Mouse (Mus musculus): ENCODE results near the gene Sema6d. TPM values are rescaled to one million over a fixed set of nuclear protein-coding genes. Genes with fewer than 3 reads are reported as not detected.

Gene Sema6d
- total and polyA plus RNA-seq, 2 experiments from 2014 or later, result 22.5 to 65.1 TPM

DNA sequence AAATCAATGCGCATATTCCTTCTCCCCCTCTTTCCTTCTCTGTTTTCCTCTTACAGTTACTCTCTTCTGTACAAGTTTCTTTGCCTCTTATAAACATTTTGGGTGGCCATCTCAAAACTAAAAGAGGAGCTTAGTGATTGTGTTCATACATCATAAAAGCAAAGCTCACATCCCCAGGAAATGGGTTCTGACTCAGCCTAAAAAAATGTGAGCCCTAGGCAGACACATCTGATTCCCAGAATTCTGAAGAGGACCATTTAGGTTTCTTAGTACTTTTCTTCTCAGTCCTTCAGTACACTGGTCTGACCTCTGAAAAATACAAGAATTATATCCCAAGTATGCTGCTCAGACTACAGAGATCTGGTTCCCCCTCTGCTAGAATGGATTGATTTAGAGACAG, 78.6 kb downstream of the Sema6d start:
- no peak overlapping the region for H3K4me3 ChIP-seq (ENCODE audit: low read depth, low read length)
- no peak for TF ChIP-seq CTCF (IDR thresholded peaks at IDR 0.05; ENCODE audit: low read depth)
- 0 out of 2 replicates have a peak, but pooled peaks cover 4% of the 10 kb centered on the region for H3K4me1 ChIP-seq (ENCODE audit: insufficient read depth)
- ATAC-seq, result no peak
- H3K27ac ChIP-seq (ENCODE audit: low read depth, low read length), result no peak overlapping the region
- H3K4me2 ChIP-seq (ENCODE audit: low read depth), result no peak overlapping the region
- no peaks in the 10 kb centered on the region for H3K27me3 ChIP-seq (ENCODE audit: insufficient read depth, low read length)
- no peak overlapping the region for H3K9ac ChIP-seq
- WGBS, result 91% methylated on average over 1 of the region's 1 CpGs
- no peak for DNase-seq
- no peaks in the 10 kb centered on the region for H3K36me3 ChIP-seq (ENCODE audit: insufficient read depth)
- no peaks in the 10 kb centered on the region for H3K9me3 ChIP-seq (ENCODE audit: low read length)

DNA sequence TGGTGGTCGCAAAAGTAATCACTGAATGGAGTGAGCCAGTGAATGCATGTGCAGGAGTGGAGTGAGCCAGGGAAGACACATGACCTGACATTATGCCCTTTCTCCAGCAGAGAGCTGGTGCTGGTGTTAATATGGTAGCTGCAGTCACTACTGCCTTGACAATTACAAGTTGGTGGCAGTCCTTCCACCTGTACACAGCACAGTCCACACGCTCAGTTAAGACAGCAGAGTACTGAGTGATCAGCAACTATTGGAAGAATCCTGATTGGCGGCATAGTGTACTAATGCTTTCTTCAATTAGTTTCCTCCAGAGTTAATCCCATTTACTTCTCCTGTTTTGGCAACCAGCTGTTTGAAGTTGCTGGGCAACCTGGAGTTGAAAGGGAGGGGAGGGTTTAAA, 81.9 kb downstream of the Sema6d start:
- no peak for TF ChIP-seq CTCF (IDR thresholded peaks at IDR 0.05; ENCODE audit: low read depth)
- Histone ChIP-seq H3K27ac (ENCODE audit: low read depth, low read length) (no peak overlapping the region), H3K9me3 (ENCODE audit: low read length) (no peaks in the 10 kb centered on the region), H3K4me2 (ENCODE audit: low read depth) (no peak overlapping the region), H3K9ac (no peak overlapping the region), H3K4me1 (ENCODE audit: insufficient read depth) (0 out of 2 replicates have a peak, but pooled peaks cover 4% of the 10 kb centered on the region), H3K36me3 (ENCODE audit: insufficient read depth) (no peaks in the 10 kb centered on the region), H3K27me3 (ENCODE audit: insufficient read depth, low read length) (no peaks in the 10 kb centered on the region), H3K4me3 (ENCODE audit: low read depth, low read length) (no peak overlapping the region)
- WGBS, result 15% methylated on average over 3 of the region's 3 CpGs
- DNase-seq (no peak), ATAC-seq (no peak; the same call in 1 of the 2 replicates)

DNA sequence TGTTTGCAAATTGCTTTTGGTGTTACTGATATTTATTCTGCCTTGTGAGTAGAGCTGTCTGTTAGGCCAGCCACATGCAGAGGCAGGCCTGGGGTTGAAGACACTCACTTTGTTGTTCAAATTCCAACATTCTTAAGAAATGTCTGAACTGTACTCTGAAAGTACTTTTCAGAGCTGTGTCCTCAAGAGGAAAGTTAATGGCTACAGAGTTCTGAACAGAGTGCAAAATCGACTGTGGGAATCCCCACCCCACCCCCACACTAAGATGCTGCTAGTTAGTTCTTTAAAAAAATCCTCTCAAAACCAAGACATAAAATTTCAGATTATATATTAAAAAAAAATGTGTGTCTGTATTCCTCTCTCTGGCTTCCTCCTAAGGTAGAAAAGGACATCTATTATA, 86.5 kb downstream of the Sema6d start:
- Histone ChIP-seq H3K4me1 (ENCODE audit: insufficient read depth) (0 out of 2 replicates have a peak, but pooled peaks cover 4% of the 10 kb centered on the region), H3K27me3 (ENCODE audit: insufficient read depth, low read length) (no peaks in the 10 kb centered on the region), H3K27ac (ENCODE audit: low read depth, low read length) (no peak overlapping the region), H3K9ac (no peak overlapping the region), H3K9me3 (ENCODE audit: low read length) (no peaks in the 10 kb centered on the region), H3K4me2 (ENCODE audit: low read depth) (no peak overlapping the region), H3K36me3 (ENCODE audit: insufficient read depth) (no peaks in the 10 kb centered on the region), H3K4me3 (ENCODE audit: low read depth, low read length) (no peak overlapping the region)
- WGBS, result 3% methylated on average over 1 of the region's 1 CpGs
- DNase-seq (no peak), ATAC-seq (no peak)
- no peak for TF ChIP-seq CTCF (IDR thresholded peaks at IDR 0.05; ENCODE audit: low read depth)

DNA sequence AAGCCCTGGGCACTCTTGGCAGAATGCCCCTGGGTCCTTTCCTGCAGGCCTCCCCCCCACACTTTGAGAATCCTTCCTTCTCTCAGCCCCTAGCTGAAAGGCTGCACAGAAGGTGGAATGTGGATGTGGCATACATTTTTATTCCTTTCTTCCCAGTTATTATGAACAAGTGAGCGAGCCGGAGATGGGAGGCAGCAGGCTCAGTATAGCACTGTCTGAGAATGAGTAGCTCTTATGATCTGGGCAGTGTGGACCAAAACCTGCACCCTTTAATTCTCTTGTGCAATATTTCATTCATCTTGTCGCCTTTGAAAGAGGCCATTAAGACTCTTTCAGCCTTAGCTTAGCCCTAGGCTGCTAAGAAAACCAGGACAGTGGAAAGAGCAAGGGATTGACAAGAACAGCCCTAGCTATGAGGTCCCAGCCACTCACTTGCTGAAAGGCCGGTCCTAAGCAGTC, 87.0 kb downstream of the Sema6d start:
- no peak overlapping the region for H3K9ac ChIP-seq
- no peak overlapping the region for H3K4me2 ChIP-seq (ENCODE audit: low read depth)
- no peaks in the 10 kb centered on the region for H3K36me3 ChIP-seq (ENCODE audit: insufficient read depth)
- no peaks in the 10 kb centered on the region for H3K9me3 ChIP-seq (ENCODE audit: low read length)
- no peaks in the 10 kb centered on the region for H3K27me3 ChIP-seq (ENCODE audit: insufficient read depth, low read length)
- WGBS, result 11% methylated on average over 4 of the region's 4 CpGs
- peak overlapping the region; percentile 40; the same call in 1 of the 2 replicates for H3K27ac ChIP-seq (ENCODE audit: low read depth, low read length)
- ATAC-seq (peak; percentile 25; the same call in 1 of the 2 replicates), DNase-seq (no peak)
- no peak for TF ChIP-seq CTCF (IDR thresholded peaks at IDR 0.05; ENCODE audit: low read depth)
- 0 out of 2 replicates have a peak, but pooled peaks cover 4% of the 10 kb centered on the region for H3K4me1 ChIP-seq (ENCODE audit: insufficient read depth)
- no peak overlapping the region for H3K4me3 ChIP-seq (ENCODE audit: low read depth, low read length)

DNA sequence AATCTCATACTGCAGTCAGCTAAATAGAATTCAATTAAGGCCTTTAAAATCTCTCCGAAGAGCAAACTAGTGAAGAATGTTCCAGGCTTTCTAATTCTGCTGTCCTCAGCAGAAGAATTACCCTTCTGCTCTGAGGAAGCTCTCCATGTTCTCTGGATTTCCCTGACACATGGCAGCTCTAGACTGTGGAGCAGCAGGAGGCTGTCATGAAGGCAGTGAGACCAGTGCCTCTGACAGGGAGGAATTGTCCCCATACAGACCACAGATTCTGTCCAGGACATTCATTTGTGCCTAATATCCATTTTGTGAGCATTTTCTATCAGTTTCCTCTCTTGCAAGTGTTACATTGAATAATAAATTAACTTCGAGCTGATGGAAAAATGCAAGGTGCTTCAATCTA, 99.5 kb downstream of the Sema6d start:
- no peaks in the 10 kb centered on the region for H3K27me3 ChIP-seq (ENCODE audit: insufficient read depth, low read length)
- no peak overlapping the region for H3K4me2 ChIP-seq (ENCODE audit: low read depth)
- TF ChIP-seq CTCF (IDR thresholded peaks at IDR 0.05; ENCODE audit: low read depth), result no peak
- 0 out of 2 replicates have a peak, but pooled peaks cover 7% of the 10 kb centered on the region for H3K4me1 ChIP-seq (ENCODE audit: insufficient read depth)
- H3K9ac ChIP-seq, result no peak overlapping the region
- WGBS, result 61% methylated on average over 2 of the region's 2 CpGs
- ATAC-seq, result no peak
- no peak overlapping the region for H3K27ac ChIP-seq (ENCODE audit: low read depth, low read length)
- H3K4me3 ChIP-seq (ENCODE audit: low read depth, low read length), result no peak overlapping the region
- no peak for DNase-seq
- no peaks in the 10 kb centered on the region for H3K9me3 ChIP-seq (ENCODE audit: low read length)
- no peaks in the 10 kb centered on the region for H3K36me3 ChIP-seq (ENCODE audit: insufficient read depth)

DNA sequence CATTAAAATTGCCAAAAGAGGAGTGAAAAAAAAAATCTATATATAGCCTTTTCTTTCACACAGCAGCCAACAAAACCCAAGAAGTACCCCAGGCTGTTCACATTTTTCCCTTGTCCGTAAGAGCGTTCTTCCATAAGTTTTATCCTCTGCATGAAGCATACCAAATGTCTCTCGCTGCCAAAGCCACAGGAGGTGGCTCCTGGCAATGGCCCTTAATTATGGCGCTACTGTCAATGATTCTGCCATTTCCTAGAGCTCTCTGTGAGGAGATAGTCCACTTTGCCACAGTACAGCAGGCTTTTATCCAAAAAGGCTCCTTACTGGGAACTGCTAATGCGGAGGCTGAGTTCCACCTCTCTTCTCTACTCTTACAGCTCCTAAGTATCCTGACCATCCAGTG, 104.3 kb downstream of the Sema6d start:
- H3K27me3 ChIP-seq (ENCODE audit: insufficient read depth, low read length), result no peaks in the 10 kb centered on the region
- no peak overlapping the region for H3K9ac ChIP-seq
- H3K4me2 ChIP-seq (ENCODE audit: low read depth), result no peak overlapping the region
- DNase-seq, result no peak
- no peaks in the 10 kb centered on the region for H3K9me3 ChIP-seq (ENCODE audit: low read length)
- no peaks in the 10 kb centered on the region for H3K36me3 ChIP-seq (ENCODE audit: insufficient read depth)
- no peak for TF ChIP-seq CTCF (IDR thresholded peaks at IDR 0.05; ENCODE audit: low read depth)
- no peak overlapping the region for H3K4me3 ChIP-seq (ENCODE audit: low read depth, low read length)
- H3K27ac ChIP-seq (ENCODE audit: low read depth, low read length), result no peak overlapping the region
- ATAC-seq, result no peak
- H3K4me1 ChIP-seq (ENCODE audit: insufficient read depth), result 0 out of 2 replicates have a peak, but pooled peaks cover 7% of the 10 kb centered on the region
- 64% methylated on average over 5 of the region's 5 CpGs for WGBS

DNA sequence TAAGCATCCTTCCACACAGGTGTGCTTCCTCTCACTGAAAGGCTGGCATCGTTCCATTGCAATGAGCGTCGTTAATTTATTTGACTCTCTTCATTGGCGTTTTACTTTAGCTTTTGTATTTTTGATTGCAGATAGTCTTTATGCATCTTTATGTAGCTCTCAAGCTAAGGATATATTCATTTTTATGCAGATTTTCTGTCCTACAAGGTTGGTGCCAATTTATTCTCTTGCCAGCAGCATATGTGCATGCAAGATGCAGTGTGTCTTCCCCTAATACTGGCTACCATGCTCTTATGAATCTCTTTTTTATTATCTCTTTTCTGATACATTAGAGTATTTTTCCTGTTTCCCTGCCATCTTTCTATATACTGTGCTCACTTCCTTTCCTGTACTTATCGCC, 111.7 kb downstream of the Sema6d start:
- Histone ChIP-seq H3K4me2 (ENCODE audit: low read depth) (no peak overlapping the region), H3K9me3 (ENCODE audit: low read length) (no peaks in the 10 kb centered on the region), H3K4me3 (ENCODE audit: low read depth, low read length) (no peak overlapping the region), H3K9ac (no peak overlapping the region), H3K27me3 (ENCODE audit: insufficient read depth, low read length) (no peaks in the 10 kb centered on the region), H3K4me1 (ENCODE audit: insufficient read depth) (peaks cover 3% of the 10 kb centered on the region; the same call in 1 of the 2 replicates), H3K27ac (ENCODE audit: low read depth, low read length) (no peak overlapping the region), H3K36me3 (ENCODE audit: insufficient read depth) (no peaks in the 10 kb centered on the region)
- no peak for TF ChIP-seq CTCF (IDR thresholded peaks at IDR 0.05; ENCODE audit: low read depth)
- ATAC-seq (no peak), DNase-seq (no peak)
- WGBS, result 61% methylated on average over 5 of the region's 5 CpGs

All from forebrain, postnatal 0 days (tissue).